Mouse (Mus musculus) MEL (cell line): Measurements from ENCODE around the gene Rit1.

ENCODE experiments used
- CTCF ChIP-seq, 3 experiments: IDR thresholded peaks in 2 of 3; conservative IDR thresholded peaks in 1 of 3; 2 replicates each; pipeline ENCODE4 v1.5.1; 2011 to 2012; ENCODE audit warnings: low read length in 3 of 3, low read depth in 2 of 3, mild to moderate bottlenecking in 2 of 3, improper control_type of control experiment in 1 of 3, inconsistent platforms in 1 of 3, mixed read lengths in 1 of 3, moderate library complexity in 1 of 3; ENCODE audit not compliant: control insufficient read depth in 1 of 3, insufficient read depth in 1 of 3, poor library complexity in 1 of 3, severe bottlenecking in 1 of 3
- E2F4 ChIP-seq: IDR thresholded peaks from 2 replicates; pipeline ENCODE4 v1.6.1; 2011; ENCODE audit warnings: low read depth, low read length, improper control_type of control experiment, borderline replicate concordance
- EP300 ChIP-seq, 2 experiments: IDR thresholded peaks; 2 replicates each; pipeline ENCODE4 v1.6.1; 2011; ENCODE audit warnings: improper control_type of control experiment in 2 of 2, low read length in 2 of 2, low read depth in 1 of 2, mild to moderate bottlenecking in 1 of 2
- GABPA ChIP-seq: IDR thresholded peaks from 2 replicates; pipeline ENCODE4 v1.6.1; 2012; ENCODE audit warnings: low read depth, mild to moderate bottlenecking, inconsistent platforms, low read length, improper control_type of control experiment, moderate library complexity
- GATA1 ChIP-seq: IDR thresholded peaks from 2 replicates; pipeline ENCODE4 v1.6.1; 2011; ENCODE audit warnings: low read depth, low read length, improper control_type of control experiment
- MAX ChIP-seq: IDR thresholded peaks from 2 replicates; pipeline ENCODE4 v1.6.1; 2011; ENCODE audit warnings: low read length, improper control_type of control experiment
- MXI1 ChIP-seq: IDR thresholded peaks from 2 replicates; pipeline ENCODE4 v1.6.1; 2011; ENCODE audit warnings: mild to moderate bottlenecking, low read depth, low read length, improper control_type of control experiment
- MYB ChIP-seq: IDR thresholded peaks from 2 replicates; pipeline ENCODE4 v1.6.1; 2011; ENCODE audit warnings: mild to moderate bottlenecking, low read depth, low read length, improper control_type of control experiment
- MYC ChIP-seq: IDR thresholded peaks from 2 replicates; pipeline ENCODE4 v1.6.1; 2011; ENCODE audit warnings: low read depth, mild to moderate bottlenecking, low read length, improper control_type of control experiment, moderate library complexity
- POLR2A ChIP-seq, 2 experiments: IDR thresholded peaks; 2 replicates each; pipeline ENCODE4 v1.6.1; 2011 to 2012; ENCODE audit warnings: low read length in 2 of 2, mild to moderate bottlenecking in 2 of 2, control low read depth in 1 of 2, improper control_type of control experiment in 1 of 2, low read depth in 1 of 2, moderate library complexity in 1 of 2; ENCODE audit not compliant: control insufficient read depth in 1 of 2, insufficient read depth in 1 of 2, poor library complexity in 1 of 2
- POLR2AphosphoS2 ChIP-seq: IDR thresholded peaks from 2 replicates; pipeline ENCODE4 v1.6.1; 2011; ENCODE audit warnings: low read length, improper control_type of control experiment
- ZNF384 ChIP-seq: IDR thresholded peaks from 2 replicates; pipeline ENCODE4 v1.6.1; 2012; ENCODE audit warnings: low read depth, mild to moderate bottlenecking, inconsistent platforms, low read length, improper control_type of control experiment

DNA sequence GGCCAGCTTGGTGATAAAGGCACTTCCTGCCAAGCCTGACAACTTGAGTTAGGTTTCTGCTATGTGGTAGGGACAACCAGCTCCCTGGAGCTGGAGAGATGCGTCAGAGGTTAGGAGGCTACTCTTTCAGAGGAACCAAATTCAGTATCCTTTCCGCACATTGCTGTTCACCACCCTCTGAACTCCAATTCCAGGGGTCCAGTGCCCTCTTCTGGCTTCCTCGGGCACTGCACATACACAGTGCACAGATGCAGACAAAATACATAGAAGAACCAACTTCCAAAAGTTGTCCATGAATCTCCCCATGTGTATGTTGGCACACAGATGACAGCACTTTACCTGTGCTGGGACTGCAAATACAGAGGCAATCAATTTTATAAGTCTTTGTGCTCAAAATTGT lies 22.0 kb downstream of the Rit1 start:
- TF ChIP-seq E2F4 (no peak), POLR2AphosphoS2 (no peak), MYC (0 out of 2 replicates have a peak, but pooled peaks have one; percentile 44), CTCF (IDR thresholded peaks at IDR 0.05 in 2 of 3, conservative IDR thresholded peaks at IDR 0.05 in 1 of 3; ENCODE audit: control insufficient read depth in 1 of 3, insufficient read depth in 1 of 3, low read depth in 2 of 3, low read length in 3 of 3, poor library complexity in 1 of 3, severe bottlenecking in 1 of 3) (peak; percentile 86 to 97 (median 93)), ZNF384 (peak; percentile 32; the same call in 1 of the 2 replicates), POLR2A (IDR thresholded peaks at IDR 0.05; ENCODE audit: control insufficient read depth in 1 of 2, insufficient read depth in 1 of 2, low read depth in 1 of 2, low read length in 2 of 2, poor library complexity in 1 of 2) (no peak), MYB (no peak), GABPA (no peak), EP300 (IDR thresholded peaks at IDR 0.05; ENCODE audit: low read depth in 1 of 2, low read length in 2 of 2) (no peak), MXI1 (no peak), MAX (no peak), GATA1 (no peak)
